Mouse (Mus musculus) limb, embryonic 12.5 days (tissue): ENCODE measurements at regions not wholly inside any gene's neighbourhood (a gene's known extent, or its start where the extent isn't known, plus 50 kb on each side); places are given as distances from the start of the nearest gene placed in this dataset.
"Not testable (repeated sequence)": the region's sequence is repeated elsewhere in the genome, so short reads cannot be mapped to it uniquely, and the experiment has no call there.

Source experiments
- ATAC-seq: fragments of 200-750 bp; cut with Nextera tagmentation; 2 replicates; pipeline ENCODE4 v1.8.0; 2017; ENCODE audit warnings: low read depth, moderate TSS enrichment; ENCODE audit not compliant: insufficient number of reproducible peaks, insufficient read depth, low FRiP score, low TSS enrichment
- H3K27ac ChIP-seq: fragments of 300-500 bp; sonication (generic); 2 replicates; pipeline ENCODE4 v1.5.1; 2016; ENCODE audit warnings: mild to moderate bottlenecking, moderate library complexity
- H3K27me3 ChIP-seq: fragments of 300-500 bp; sonication (generic); 2 replicates; pipeline ENCODE4 v1.6.1; 2016; ENCODE audit warnings: mild to moderate bottlenecking, moderate library complexity
- H3K36me3 ChIP-seq: fragments of 300-500 bp; sonication (generic); 2 replicates; pipeline ENCODE4 v1.6.1; 2016; ENCODE audit warnings: mild to moderate bottlenecking, moderate library complexity
- H3K4me1 ChIP-seq: fragments of 300-500 bp; sonication (generic); replicated peaks from 2 replicates; pipeline ENCODE4 v1.6.1; 2016
- H3K4me2 ChIP-seq: fragments of 300-500 bp; sonication (generic); 2 replicates; pipeline ENCODE4 v1.6.1; 2016; ENCODE audit warnings: mild to moderate bottlenecking, moderate library complexity
- H3K4me3 ChIP-seq: fragments of 300-500 bp; sonication (generic); replicated peaks from 2 replicates; pipeline ENCODE4 v1.5.1; 2016; ENCODE audit warnings: mild to moderate bottlenecking
- H3K9ac ChIP-seq: fragments of 300-500 bp; sonication (generic); replicated peaks from 2 replicates; pipeline ENCODE4 v1.6.1; 2016; ENCODE audit warnings: mild to moderate bottlenecking, moderate library complexity
- H3K9me3 ChIP-seq: fragments of 300-500 bp; sonication (generic); 2 replicates; pipeline ENCODE4 v1.6.1; 2016; ENCODE audit warnings: mild to moderate bottlenecking, moderate library complexity
- WGBS: fragments of 180-500 bp; shearing (Covaris S2); methylation state at CpG from one replicate; pipeline ENCODE4 v1.1.7; 2016; 5-methylcytosine and 5-hydroxymethylcytosine counted together

- Histone ChIP-seq H3K36me3 (no peaks in the 10 kb centered on the region), H3K4me1 (no peaks in the 10 kb centered on the region), H3K9me3 (no peaks in the 10 kb centered on the region), H3K27ac (no peak overlapping the region), H3K4me3 (no peak overlapping the region), H3K9ac (no peak overlapping the region), H3K27me3 (no peaks in the 10 kb centered on the region), H3K4me2 (no peak overlapping the region)
- 86% methylated on average over 2 of the region's 2 CpGs for WGBS
- no peak for ATAC-seq
Observed at GRCm38 (mm10) chr17:4024384-4024783, 328.3 kb upstream of the Nox3 start.

- Histone ChIP-seq H3K9me3 (no peaks in the 10 kb centered on the region), H3K27ac (no peak overlapping the region), H3K4me3 (no peak overlapping the region), H3K4me2 (no peak overlapping the region), H3K4me1 (no peaks in the 10 kb centered on the region), H3K9ac (no peak overlapping the region), H3K36me3 (no peaks in the 10 kb centered on the region), H3K27me3 (no peaks in the 10 kb centered on the region)
- no peak for ATAC-seq
- WGBS, result 79% methylated on average over 9 of the region's 9 CpGs
Observed at GRCm38 (mm10) chr17:4029202-4029601, 333.1 kb upstream of the Nox3 start.

GRCm38 (mm10) chr17:4034816-4035360, 338.8 kb upstream of the Nox3 start:
- H3K4me2 ChIP-seq, result no peak overlapping the region
- no peak for ATAC-seq
- no peak overlapping the region for H3K4me3 ChIP-seq
- no peak overlapping the region for H3K27ac ChIP-seq
- WGBS, result 79% methylated on average over 3 of the region's 3 CpGs
- H3K36me3 ChIP-seq, result no peaks in the 10 kb centered on the region
- no peaks in the 10 kb centered on the region for H3K27me3 ChIP-seq
- H3K9me3 ChIP-seq, result no peaks in the 10 kb centered on the region
- no peaks in the 10 kb centered on the region for H3K4me1 ChIP-seq
- H3K9ac ChIP-seq, result no peak overlapping the region

GRCm38 (mm10) chr17:4040104-4040664, 344.1 kb upstream of the Nox3 start:
- H3K4me2 ChIP-seq, result no peak overlapping the region
- no peak overlapping the region for H3K27ac ChIP-seq
- ATAC-seq, result no peak
- H3K36me3 ChIP-seq, result no peaks in the 10 kb centered on the region
- no peaks in the 10 kb centered on the region for H3K9me3 ChIP-seq
- no peaks in the 10 kb centered on the region for H3K27me3 ChIP-seq
- no peaks in the 10 kb centered on the region for H3K4me1 ChIP-seq
- WGBS, result 51% methylated on average over 5 of the region's 5 CpGs
- no peak overlapping the region for H3K4me3 ChIP-seq
- no peak overlapping the region for H3K9ac ChIP-seq

GRCm38 (mm10) chr17:4060186-4060585, 364.1 kb upstream of the Nox3 start:
- not testable (repeated sequence) for H3K36me3 ChIP-seq, H3K4me2 ChIP-seq, H3K27ac ChIP-seq, H3K27me3 ChIP-seq, H3K4me3 ChIP-seq, H3K9ac ChIP-seq, H3K9me3 ChIP-seq, H3K4me1 ChIP-seq, ATAC-seq

GRCm38 (mm10) chr17:4073381-4073780, 377.3 kb upstream of the Nox3 start:
- 56% methylated on average over 2 of the region's 2 CpGs for WGBS

GRCm38 (mm10) chr17:4080564-4080963, 384.5 kb upstream of the Nox3 start:
- Histone ChIP-seq H3K27ac (no peak overlapping the region), H3K27me3 (no peaks in the 10 kb centered on the region), H3K4me2 (no peak overlapping the region), H3K4me1 (no peaks in the 10 kb centered on the region), H3K36me3 (no peaks in the 10 kb centered on the region), H3K9me3 (no peaks in the 10 kb centered on the region), H3K4me3 (no peak overlapping the region), H3K9ac (no peak overlapping the region)
- 75% methylated on average over 2 of the region's 2 CpGs for WGBS
- no peak for ATAC-seq

More at GRCm38 (mm10) chr17:4073381-4073780, 377.3 kb upstream of the Nox3 start:
- Histone ChIP-seq H3K4me1 (no peaks in the 10 kb centered on the region), H3K36me3 (no peaks in the 10 kb centered on the region), H3K9ac (no peak overlapping the region), H3K4me3 (no peak overlapping the region), H3K27ac (no peak overlapping the region), H3K27me3 (no peaks in the 10 kb centered on the region), H3K9me3 (no peaks in the 10 kb centered on the region), H3K4me2 (no peak overlapping the region)
- no peak for ATAC-seq

GRCm38 (mm10) chr17:4094621-4095020, 398.6 kb upstream of the Nox3 start:
- WGBS, result 78% methylated on average over 1 of the region's 1 CpGs
- Histone ChIP-seq H3K4me2 (no peak overlapping the region), H3K36me3 (no peaks in the 10 kb centered on the region), H3K9me3 (no peaks in the 10 kb centered on the region), H3K27ac (no peak overlapping the region), H3K27me3 (no peaks in the 10 kb centered on the region), H3K9ac (no peak overlapping the region), H3K4me1 (no peaks in the 10 kb centered on the region), H3K4me3 (no peak overlapping the region)
- ATAC-seq, result no peak

GRCm38 (mm10) chr17:4103321-4103720, 407.3 kb upstream of the Nox3 start:
- ATAC-seq, result no peak
- H3K4me3 ChIP-seq, result no peak overlapping the region
- no peaks in the 10 kb centered on the region for H3K9me3 ChIP-seq
- no peaks in the 10 kb centered on the region for H3K4me1 ChIP-seq
- H3K36me3 ChIP-seq, result no peaks in the 10 kb centered on the region
- no peak overlapping the region for H3K27ac ChIP-seq
- 90% methylated on average over 3 of the region's 3 CpGs for WGBS
- H3K9ac ChIP-seq, result no peak overlapping the region
- H3K27me3 ChIP-seq, result no peaks in the 10 kb centered on the region
- H3K4me2 ChIP-seq, result no peak overlapping the region

GRCm38 (mm10) chr17:4109263-4109662, 413.2 kb upstream of the Nox3 start:
- H3K27ac ChIP-seq, result no peak overlapping the region
- H3K36me3 ChIP-seq, result no peaks in the 10 kb centered on the region
- no peak for ATAC-seq
- H3K27me3 ChIP-seq, result no peaks in the 10 kb centered on the region
- WGBS, result 52% methylated on average over 3 of the region's 3 CpGs
- H3K4me2 ChIP-seq, result no peak overlapping the region
- no peaks in the 10 kb centered on the region for H3K9me3 ChIP-seq
- H3K4me3 ChIP-seq, result no peak overlapping the region
- no peak overlapping the region for H3K9ac ChIP-seq
- no peaks in the 10 kb centered on the region for H3K4me1 ChIP-seq

- no peaks in the 10 kb centered on the region for H3K9me3 ChIP-seq
- WGBS, result 83% methylated on average over 4 of the region's 4 CpGs
- H3K4me1 ChIP-seq, result no peaks in the 10 kb centered on the region
- no peaks in the 10 kb centered on the region for H3K36me3 ChIP-seq
- no peak overlapping the region for H3K4me3 ChIP-seq
- ATAC-seq, result no peak
- H3K27me3 ChIP-seq, result no peaks in the 10 kb centered on the region
- H3K27ac ChIP-seq, result no peak overlapping the region
- H3K9ac ChIP-seq, result no peak overlapping the region
- H3K4me2 ChIP-seq, result no peak overlapping the region
Observed at GRCm38 (mm10) chr17:4113021-4113420, 417.0 kb upstream of the Nox3 start.

- no peak for ATAC-seq
- no peak overlapping the region for H3K9ac ChIP-seq
- H3K27me3 ChIP-seq, result no peaks in the 10 kb centered on the region
- no peak overlapping the region for H3K27ac ChIP-seq
- no peaks in the 10 kb centered on the region for H3K4me1 ChIP-seq
- H3K4me2 ChIP-seq, result no peak overlapping the region
- no peak overlapping the region for H3K4me3 ChIP-seq
- H3K36me3 ChIP-seq, result no peaks in the 10 kb centered on the region
- 0 out of 2 replicates have a peak, but pooled peaks cover 3% of the 10 kb centered on the region for H3K9me3 ChIP-seq
- 88% methylated on average over 3 of the region's 3 CpGs for WGBS
Observed at GRCm38 (mm10) chr17:4116476-4116875, 420.4 kb upstream of the Nox3 start.
